Mouse (Mus musculus) Patski (cell line): ENCODE measurements around the gene Tmem175. TPM values are rescaled to one million over a fixed set of nuclear protein-coding genes. Genes with fewer than 3 reads are reported as not detected.
"Not testable (repeated sequence)": the region's sequence is repeated elsewhere in the genome, so short reads cannot be mapped to it uniquely, and the experiment has no call there.

Experiments used
- ATAC-seq: fragments of 100-300 bp; one replicate; pipeline ENCODE4 v1.8.0; 2021
- CTCF ChIA-PET: fragments of 350-600 bp; sonication (Branson Sonifier 250); formaldehyde crosslinking; loops from one replicate; lab custom pipeline; 2022; ENCODE audit warnings: inconsistent platforms; lab: Charles Lee
- POLR2A ChIA-PET: fragments of 350-600 bp; sonication (Branson Sonifier 250); formaldehyde crosslinking; loops from one replicate; lab custom pipeline; 2022; ENCODE audit warnings: antibody characterized with exemption, inconsistent platforms; lab: Charles Lee
- DNase-seq: peaks from one replicate; pipeline ENCODE4 v3.0.0-alpha.2; 2011; ENCODE audit warnings: low read depth, low spot score
- H3K27me3 ChIP-seq: fragments of 371-371 bp; one replicate; pipeline ENCODE4 v1.5.1; 2021
- CTCF ChIP-seq: fragments of 100-300 bp; IDR thresholded peaks from one replicate; pipeline ENCODE4 v1.5.1; 2021
- in situ Hi-C: fragments of 300-500 bp; cut with MboI; formaldehyde crosslinking; loops from 3 replicates; pipeline ENCODE4 v1.11.1; 2018; ENCODE audit warnings: low pct_unique_long_range_greater_than_20kb, mixed read lengths
- polyA plus RNA-seq: library from polyadenylated mRNA; unstranded; gene quantifications from one replicate; pipeline ENCODE4 v1.2.3, GENCODE M21; 2021

The Tmem175 gene
- 37.2 TPM for polyA plus RNA-seq

- in situ Hi-C loops: no loop called here
- no peak for TF ChIP-seq CTCF
- H3K27me3 ChIP-seq: no peaks in the 10 kb centered on the region
- ATAC-seq: peak; percentile 94
- peak; percentile 59 for DNase-seq
- ChIA-PET POLR2A (interaction anchor here (0.8 to 1.2 kb wide), 3 partner anchors 12 to 40 kb away, joined by 3 to 9 read pairs (median 3); partner anchors contain the start of gene Dgkq), CTCF (interaction anchor here (1.0 to 1.6 kb wide), 4 partner anchors 8 to 42 kb away, joined by 3 to 5 read pairs (median 3); no protein-coding TSS in a partner anchor)
Measured at GRCm38 (mm10) chr5:108629634-108630483, at the start of gene Tmem175, which contains the start of gene Gak. TSS of gene Tmem175 (plus strand) at chr5:108629770. TSS of gene Gak (minus strand) at chr5:108629755.

- ATAC-seq: no peak
- CTCF ChIA-PET: interaction anchor here (1.1 to 1.5 kb wide), 3 partner anchors 12 to 140 kb away, joined by 3 to 4 read pairs (median 3); no protein-coding TSS in a partner anchor
- POLR2A ChIA-PET: interaction anchor here (1.1 kb wide), 1 partner anchor 205 kb away, joined by 3 read pairs; no protein-coding TSS in a partner anchor
- in situ Hi-C loops: no loop called here
- DNase-seq: no peak
- H3K27me3 ChIP-seq: no peaks in the 10 kb centered on the region
- TF ChIP-seq CTCF: no peak
Measured at GRCm38 (mm10) chr5:108581361-108581891, 48.1 kb upstream of the Tmem175 start.

- in situ Hi-C loops: no loop called here
- no peak for TF ChIP-seq CTCF
- DNase-seq: no peak
- H3K27me3 ChIP-seq: no peaks in the 10 kb centered on the region
- CTCF ChIA-PET: interaction anchor here (1.4 kb wide), 3 partner anchors 9 to 115 kb away, joined by 3 to 4 read pairs (median 3); no protein-coding TSS in a partner anchor
- no peak for ATAC-seq
- POLR2A ChIA-PET: no interaction called here
Measured at GRCm38 (mm10) chr5:108599923-108600322, 29.6 kb upstream of the Tmem175 start.

- no peak for TF ChIP-seq CTCF
- no peak for DNase-seq
- ChIA-PET CTCF (interaction anchor here (1.2 kb wide), 1 partner anchor 117 kb away, joined by 4 read pairs; no protein-coding TSS in a partner anchor), POLR2A (no interaction called here)
- in situ Hi-C loops: no loop called here
- H3K27me3 ChIP-seq: no peaks in the 10 kb centered on the region
- no peak for ATAC-seq
Measured at GRCm38 (mm10) chr5:108602537-108602936, 27.0 kb upstream of the Tmem175 start.

GRCm38 (mm10) chr5:108610426-108610825 lies 19.1 kb upstream of the Tmem175 start:
- no peak for ATAC-seq
- ChIA-PET CTCF (interaction anchor here (1.7 kb wide), 1 partner anchor 10 kb away, joined by 4 read pairs; no protein-coding TSS in a partner anchor), POLR2A (interaction anchor here (1.2 kb wide), 1 partner anchor 50 kb away, joined by 3 read pairs; the partner anchor contains the start of gene Idua)
- no peak for TF ChIP-seq CTCF
- in situ Hi-C loops: no loop called here
- H3K27me3 ChIP-seq: no peaks in the 10 kb centered on the region
- no peak for DNase-seq

- DNase-seq (no peak), ATAC-seq (no peak)
- no peak for TF ChIP-seq CTCF
- POLR2A ChIA-PET: no interaction called here
- H3K27me3 ChIP-seq: no peaks in the 10 kb centered on the region
- in situ Hi-C loops: no loop called here
- CTCF ChIA-PET: no interaction called here
Measured at GRCm38 (mm10) chr5:108621870-108622269, 7.7 kb upstream of the Tmem175 start.

GRCm38 (mm10) chr5:108626050-108626660 lies 3.4 kb upstream of the Tmem175 start:
- ChIA-PET CTCF (interaction anchor here (1.4 to 2.0 kb wide), 2 partner anchors 11 to 24 kb away, joined by 3 to 6 read pairs; no protein-coding TSS in a partner anchor), POLR2A (no interaction called here)
- no peak for TF ChIP-seq CTCF
- H3K27me3 ChIP-seq: no peaks in the 10 kb centered on the region
- DNase-seq (no peak), ATAC-seq (no peak)
- in situ Hi-C loops: no loop called here

GRCm38 (mm10) chr5:108628891-108629633 lies 508 bp upstream of the Tmem175 start:
- no peak for DNase-seq

GRCm38 (mm10) chr5:108633676-108634075 lies 4.1 kb downstream of the Tmem175 start:
- DNase-seq (no peak), ATAC-seq (no peak)
- POLR2A ChIA-PET: no interaction called here
- CTCF ChIA-PET: no interaction called here
- no peaks in the 10 kb centered on the region for H3K27me3 ChIP-seq
- TF ChIP-seq CTCF: no peak
- in situ Hi-C loops: no loop called here

More at GRCm38 (mm10) chr5:108628891-108629633, 508 bp upstream of the Tmem175 start:
- no peaks in the 10 kb centered on the region for H3K27me3 ChIP-seq
- peak; percentile 72 for ATAC-seq
- in situ Hi-C loops: no loop called here
- ChIA-PET POLR2A (interaction anchor here (0.7 to 1.1 kb wide), 3 partner anchors 28 to 87 kb away, joined by 3 read pairs; partner anchors contain the start of gene Dgkq), CTCF (interaction anchor here (1.4 kb wide), 2 partner anchors 10 to 41 kb away, joined by 3 to 5 read pairs; no protein-coding TSS in a partner anchor)
- TF ChIP-seq CTCF: no peak

GRCm38 (mm10) chr5:108634088-108634487 lies 4.5 kb downstream of the Tmem175 start:
- ATAC-seq, H3K27me3 ChIP-seq, DNase-seq, CTCF ChIA-PET, POLR2A ChIA-PET, in situ Hi-C loops: not testable (repeated sequence)
